Mouse (Mus musculus) olfactory bulb, adult 2 months (tissue): Measurements from ENCODE around the gene Phox2b.

Experiments used
- CTCF ChIP-seq: fragments of 200-500 bp; IDR thresholded peaks from 2 replicates; pipeline ENCODE4 v1.5.1; 2012; ENCODE audit warnings: low read depth, mild to moderate bottlenecking, low read length, moderate library complexity; ENCODE audit not compliant: insufficient read depth
- POLR2A ChIP-seq: fragments of 200-500 bp; IDR thresholded peaks from 2 replicates; pipeline ENCODE4 v1.6.1; 2012; ENCODE audit warnings: mild to moderate bottlenecking, low read depth, low read length, moderate library complexity; ENCODE audit not compliant: insufficient read depth

DNA sequence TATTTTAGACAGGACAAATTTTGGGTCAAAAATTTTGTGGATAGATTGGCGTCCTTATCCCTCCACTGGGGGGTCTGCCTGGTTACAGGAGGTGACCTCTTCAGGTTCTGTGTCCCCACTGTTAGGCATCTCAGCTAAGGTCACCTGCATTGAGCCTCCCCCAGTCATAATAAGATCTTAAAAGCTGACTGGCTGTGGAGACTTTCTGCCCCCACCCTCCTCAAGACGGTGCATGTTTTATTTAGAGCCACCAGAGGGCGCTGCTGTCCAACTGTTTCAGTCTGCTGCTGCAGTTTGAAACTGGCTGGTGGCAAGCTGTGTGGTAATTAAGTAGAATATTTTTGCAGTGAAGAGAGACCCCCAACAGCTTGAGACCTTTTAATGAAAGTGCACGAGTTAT is 51.1 kb downstream of the Phox2b start:
- TF ChIP-seq CTCF (peak; percentile 71), POLR2A (no peak)
